Mouse (Mus musculus) activated CD4-positive, CD25-positive, alpha-beta regulatory T cell, adult 4 months (primary cell): ENCODE results near the gene Ntf3. TPM values are rescaled to one million over a fixed set of nuclear protein-coding genes. Genes with fewer than 3 reads are reported as not detected.

ENCODE experiments used
- ATAC-seq: one replicate; pipeline ENCODE4 v1.8.0; 2017
- polyA plus RNA-seq, 2 experiments: library from polyadenylated mRNA; unstranded; fragments of 100-300 nt; shearing (Covaris generic); gene quantifications; one replicate each; pipeline ENCODE4 v1.2.1; 2017

The Ntf3 gene
- polyA plus RNA-seq, 2 experiments from 2014 or later, result not detected

- no peak for ATAC-seq
Observed at GRCm38 (mm10) chr6:126102007-126102406, 64.7 kb downstream of the Ntf3 start.

- no peak for ATAC-seq
Observed at GRCm38 (mm10) chr6:126100579-126100978, 66.1 kb downstream of the Ntf3 start.

GRCm38 (mm10) chr6:126097471-126097870 is 69.2 kb downstream of the Ntf3 start:
- no peak for ATAC-seq

- ATAC-seq, result no peak
Observed at GRCm38 (mm10) chr6:126096085-126096484, 70.6 kb downstream of the Ntf3 start.

- no peak for ATAC-seq
Observed at GRCm38 (mm10) chr6:126095041-126095440, 71.7 kb downstream of the Ntf3 start.

GRCm38 (mm10) chr6:126092026-126092425 is 74.7 kb downstream of the Ntf3 start:
- no peak for ATAC-seq

GRCm38 (mm10) chr6:126090063-126090462 is 76.6 kb downstream of the Ntf3 start:
- ATAC-seq, result no peak

GRCm38 (mm10) chr6:126088489-126089265 is 78.0 kb downstream of the Ntf3 start:
- no peak for ATAC-seq

- ATAC-seq, result no peak
Observed at GRCm38 (mm10) chr6:126086321-126086950, 80.3 kb downstream of the Ntf3 start.

- ATAC-seq, result no peak
Observed at GRCm38 (mm10) chr6:126080531-126080930, 86.2 kb downstream of the Ntf3 start.

GRCm38 (mm10) chr6:126057706-126058105 is 109.0 kb downstream of the Ntf3 start:
- no peak for ATAC-seq

GRCm38 (mm10) chr6:126053136-126053535 is 113.6 kb downstream of the Ntf3 start:
- no peak for ATAC-seq
